Mouse (Mus musculus): ENCODE measurements around the gene Anks4b. TPM values are rescaled to one million over a fixed set of nuclear protein-coding genes. Genes with fewer than 3 reads are reported as not detected.

Anks4b gene
- total RNA-seq, 1 experiment: 0.04 TPM

DNA sequence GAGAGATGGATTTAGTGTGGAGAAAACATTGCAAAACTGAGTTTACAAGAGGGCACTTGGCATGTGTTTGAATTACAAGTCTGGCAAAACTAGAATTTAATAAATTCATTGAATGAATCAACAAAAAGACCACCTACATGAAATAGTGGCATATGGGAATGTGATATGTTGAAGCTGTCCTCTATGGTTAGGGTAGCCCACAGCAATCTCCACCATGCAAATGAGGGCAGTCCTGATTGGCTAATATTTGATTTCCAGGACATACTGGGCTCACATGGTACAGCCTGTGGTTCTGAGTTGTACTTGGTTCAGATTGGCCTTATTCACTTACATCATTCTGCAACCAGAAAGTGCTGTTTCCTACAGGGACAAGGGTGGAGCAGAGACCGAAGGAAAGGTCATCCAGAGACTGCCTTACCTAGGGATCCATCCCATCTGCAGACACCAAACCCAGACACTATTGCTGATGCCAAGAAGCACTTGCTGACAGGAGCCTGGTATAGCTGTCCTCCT lies 1.4 kb upstream of the Anks4b start:
- Histone ChIP-seq H3K4me1 (ENCODE audit: control insufficient read depth in 2 of 2, insufficient read depth in 2 of 2, low read length in 2 of 2, poor library complexity in 1 of 2) (no peaks in the 10 kb centered on the region), H3K27ac (ENCODE audit: insufficient read depth, low read depth, low read length, poor library complexity, severe bottlenecking) (no peak overlapping the region), H3K9me3 (ENCODE audit: control insufficient read depth, insufficient read depth, low read depth, low read length) (no peaks in the 10 kb centered on the region), H3K36me3 (ENCODE audit: control insufficient read depth, insufficient read depth, low read length, poor library complexity, severe bottlenecking) (no peaks in the 10 kb centered on the region), H3K9ac (ENCODE audit: insufficient read depth, low read depth, low read length, poor library complexity, severe bottlenecking) (no peak overlapping the region), H3K4me3 (ENCODE audit: insufficient read depth in 1 of 2, low read depth in 1 of 2, low read length in 2 of 2, poor library complexity in 1 of 2, severe bottlenecking in 1 of 2) (no peak overlapping the region)
- TF ChIP-seq CHD2 (IDR thresholded peaks at IDR 0.05; ENCODE audit: low read depth, low read length) (no peak), ZNF384 (IDR thresholded peaks at IDR 0.05; ENCODE audit: low read depth, low read length) (no peak)
- in situ Hi-C loops (cut with MboI; ENCODE audit: low sequenced_read_pairs in 2 of 2, unreplicated experiment in 2 of 2): no loop called here
- no peak for DNase-seq (ENCODE audit: low read depth, low spot score)

DNA sequence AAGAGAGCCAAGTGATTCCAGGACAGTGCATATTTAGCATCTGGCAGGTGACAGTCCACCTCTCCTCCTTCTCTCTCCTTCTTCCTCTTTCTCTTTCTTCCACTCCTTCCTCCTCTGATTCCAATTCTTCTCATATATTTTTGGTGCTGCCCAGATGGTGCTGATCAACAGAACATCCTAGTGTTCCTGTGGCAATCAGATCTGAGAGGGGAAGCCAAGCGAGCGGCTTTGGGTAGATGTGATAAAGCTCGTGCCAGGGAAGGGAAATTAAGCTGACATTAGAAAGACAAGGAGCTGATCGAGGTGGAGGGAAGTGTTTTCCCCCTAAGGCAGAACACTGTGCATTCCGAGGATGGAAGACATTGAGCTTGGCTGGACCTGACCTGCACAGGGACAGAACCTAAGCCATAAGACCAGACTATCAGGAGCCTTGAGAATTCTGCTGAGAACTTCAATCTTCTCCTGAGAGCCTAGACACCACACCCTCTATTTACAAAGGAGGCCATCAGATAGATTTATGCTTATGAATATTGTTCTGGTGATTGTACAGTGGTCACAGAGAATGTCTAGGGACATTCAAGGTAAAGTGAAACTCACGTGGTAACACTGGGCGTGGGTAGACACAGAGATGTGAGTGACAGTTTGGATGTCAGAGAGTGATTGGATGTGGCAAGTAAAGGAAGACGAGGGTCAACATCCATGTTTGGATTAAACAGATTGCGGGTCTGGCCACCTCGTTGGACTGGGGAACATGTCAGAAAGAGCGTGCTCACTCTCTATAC lies 1.3 kb downstream of the Anks4b start:
- no peak overlapping the region for H3K27ac ChIP-seq (ENCODE audit: insufficient read depth, low read depth, low read length, poor library complexity, severe bottlenecking)
- no peaks in the 10 kb centered on the region for H3K36me3 ChIP-seq (ENCODE audit: control insufficient read depth, insufficient read depth, low read length, poor library complexity, severe bottlenecking)
- DNase-seq (ENCODE audit: low read depth, low spot score): no peak
- no peaks in the 10 kb centered on the region for H3K9me3 ChIP-seq (ENCODE audit: control insufficient read depth, insufficient read depth, low read depth, low read length)
- no peak for TF ChIP-seq ZC3H11A (IDR thresholded peaks at IDR 0.05; ENCODE audit: borderline replicate concordance, low read depth, low read length)
- no peak for TF ChIP-seq ZNF384 (IDR thresholded peaks at IDR 0.05; ENCODE audit: low read depth, low read length)
- no peak for TF ChIP-seq MAFK (IDR thresholded peaks at IDR 0.05; ENCODE audit: insufficient read depth, low read depth, low read length)
- no peak for TF ChIP-seq CHD2 (IDR thresholded peaks at IDR 0.05; ENCODE audit: low read depth, low read length)
- TF ChIP-seq HCFC1 (IDR thresholded peaks at IDR 0.05; ENCODE audit: borderline replicate concordance, insufficient read depth, low read length): no peak
- H3K9ac ChIP-seq (ENCODE audit: insufficient read depth, low read depth, low read length, poor library complexity, severe bottlenecking): no peak overlapping the region
- no peaks in the 10 kb centered on the region for H3K4me1 ChIP-seq (ENCODE audit: control insufficient read depth in 2 of 2, insufficient read depth in 2 of 2, low read length in 2 of 2, poor library complexity in 1 of 2)
- in situ Hi-C loops (cut with MboI; ENCODE audit: low sequenced_read_pairs in 2 of 2, unreplicated experiment in 2 of 2): no loop called here
- no peak overlapping the region for H3K4me3 ChIP-seq (ENCODE audit: insufficient read depth in 1 of 2, low read depth in 1 of 2, low read length in 2 of 2, poor library complexity in 1 of 2, severe bottlenecking in 1 of 2)

DNA sequence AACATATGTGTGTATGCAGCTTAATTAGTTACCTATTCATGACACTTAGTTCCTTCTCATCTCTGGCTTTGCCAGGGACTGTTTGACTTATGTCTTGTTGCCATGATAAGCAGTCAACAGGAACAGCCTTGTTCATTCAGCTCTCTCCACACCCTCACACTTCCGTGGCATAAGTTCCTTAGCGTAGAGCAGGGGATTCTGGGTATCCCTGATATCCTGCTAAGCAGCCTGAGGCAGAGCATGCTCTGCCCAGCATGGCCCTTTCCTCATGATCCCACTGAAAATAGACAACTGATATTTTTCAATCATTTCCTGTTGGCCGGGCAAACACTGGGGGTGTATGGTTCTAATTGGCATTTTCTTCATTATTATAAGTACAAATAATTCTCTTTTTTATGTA lies 4.0 kb downstream of the Anks4b start:
- no peak overlapping the region for H3K9ac ChIP-seq (ENCODE audit: insufficient read depth, low read depth, low read length, poor library complexity, severe bottlenecking)
- no peaks in the 10 kb centered on the region for H3K4me1 ChIP-seq (ENCODE audit: control insufficient read depth in 2 of 2, insufficient read depth in 2 of 2, low read length in 2 of 2, poor library complexity in 1 of 2)
- no peak overlapping the region for H3K27ac ChIP-seq (ENCODE audit: insufficient read depth, low read depth, low read length, poor library complexity, severe bottlenecking)
- H3K9me3 ChIP-seq (ENCODE audit: control insufficient read depth, insufficient read depth, low read depth, low read length): no peaks in the 10 kb centered on the region
- no peak for DNase-seq (ENCODE audit: low read depth, low spot score)
- H3K4me3 ChIP-seq (ENCODE audit: insufficient read depth in 1 of 2, low read depth in 1 of 2, low read length in 2 of 2, poor library complexity in 1 of 2, severe bottlenecking in 1 of 2): no peak overlapping the region
- TF ChIP-seq HCFC1 (IDR thresholded peaks at IDR 0.05; ENCODE audit: borderline replicate concordance, insufficient read depth, low read length) (no peak), CHD2 (IDR thresholded peaks at IDR 0.05; ENCODE audit: low read depth, low read length) (no peak), MAFK (IDR thresholded peaks at IDR 0.05; ENCODE audit: insufficient read depth, low read depth, low read length) (no peak), ZC3H11A (IDR thresholded peaks at IDR 0.05; ENCODE audit: borderline replicate concordance, low read depth, low read length) (no peak), ZNF384 (IDR thresholded peaks at IDR 0.05; ENCODE audit: low read depth, low read length) (no peak)
- H3K36me3 ChIP-seq (ENCODE audit: control insufficient read depth, insufficient read depth, low read length, poor library complexity, severe bottlenecking): no peaks in the 10 kb centered on the region
- in situ Hi-C loops (cut with MboI; ENCODE audit: low sequenced_read_pairs in 2 of 2, unreplicated experiment in 2 of 2): no loop called here

DNA sequence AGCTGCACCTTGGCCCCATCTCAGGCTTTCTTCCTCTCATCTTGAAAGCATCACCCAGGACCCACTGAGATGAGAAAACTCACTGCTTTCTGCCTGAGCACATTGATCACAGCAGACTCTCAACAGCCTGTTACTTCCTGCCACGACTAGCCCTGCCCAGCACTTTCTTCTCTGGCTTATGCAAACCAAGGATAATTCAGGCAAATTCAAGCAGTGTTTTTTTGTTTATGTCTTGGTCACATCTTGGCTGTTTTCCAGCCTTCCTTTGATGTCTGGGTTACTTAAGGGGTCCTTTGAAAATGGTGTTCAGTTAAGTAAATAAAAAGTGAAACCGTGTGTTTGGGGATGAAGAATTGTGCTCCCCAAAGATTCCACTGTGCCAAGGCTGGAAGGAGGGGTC lies 5.3 kb downstream of the Anks4b start:
- no peak overlapping the region for H3K9ac ChIP-seq (ENCODE audit: insufficient read depth, low read depth, low read length, poor library complexity, severe bottlenecking)
- no peak for DNase-seq (ENCODE audit: low read depth, low spot score)
- TF ChIP-seq HCFC1 (IDR thresholded peaks at IDR 0.05; ENCODE audit: borderline replicate concordance, insufficient read depth, low read length) (no peak), CHD2 (IDR thresholded peaks at IDR 0.05; ENCODE audit: low read depth, low read length) (no peak), ZC3H11A (IDR thresholded peaks at IDR 0.05; ENCODE audit: borderline replicate concordance, low read depth, low read length) (no peak), MAFK (IDR thresholded peaks at IDR 0.05; ENCODE audit: insufficient read depth, low read depth, low read length) (no peak), ZNF384 (IDR thresholded peaks at IDR 0.05; ENCODE audit: low read depth, low read length) (no peak)
- in situ Hi-C loops (cut with MboI; ENCODE audit: low sequenced_read_pairs in 2 of 2, unreplicated experiment in 2 of 2): no loop called here
- H3K4me1 ChIP-seq (ENCODE audit: control insufficient read depth in 2 of 2, insufficient read depth in 2 of 2, low read length in 2 of 2, poor library complexity in 1 of 2): no peaks in the 10 kb centered on the region
- no peak overlapping the region for H3K4me3 ChIP-seq (ENCODE audit: insufficient read depth in 1 of 2, low read depth in 1 of 2, low read length in 2 of 2, poor library complexity in 1 of 2, severe bottlenecking in 1 of 2)
- no peak overlapping the region for H3K27ac ChIP-seq (ENCODE audit: insufficient read depth, low read depth, low read length, poor library complexity, severe bottlenecking)
- no peaks in the 10 kb centered on the region for H3K36me3 ChIP-seq (ENCODE audit: control insufficient read depth, insufficient read depth, low read length, poor library complexity, severe bottlenecking)
- no peaks in the 10 kb centered on the region for H3K9me3 ChIP-seq (ENCODE audit: control insufficient read depth, insufficient read depth, low read depth, low read length)
